Mouse (Mus musculus): Measurements from ENCODE around the gene Reg2.
"Not testable (repeated sequence)": the region's sequence is repeated elsewhere in the genome, so short reads cannot be mapped to it uniquely, and the experiment has no call there.

Gene Reg2

DNA sequence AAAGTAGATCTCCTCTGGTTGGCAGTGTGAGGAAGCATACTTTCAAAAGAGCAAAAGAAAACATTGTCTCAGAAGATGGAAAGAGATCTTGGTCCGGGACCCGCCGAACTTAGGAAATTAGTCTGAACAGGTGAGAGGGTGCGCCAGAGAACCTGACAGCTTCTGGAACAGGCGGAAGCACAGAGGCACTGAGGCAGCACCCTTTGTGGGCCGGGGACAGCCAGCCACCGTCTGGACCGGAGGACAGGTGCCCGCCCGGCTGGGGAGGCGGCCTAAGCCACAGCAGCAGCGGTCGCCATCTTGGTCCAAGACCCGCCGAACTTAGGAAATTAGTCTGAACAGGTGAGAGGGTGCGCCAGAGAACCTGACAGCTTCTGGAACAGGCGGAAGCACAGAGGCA, at the start of gene Reg2:
Gene Reg2 (plus strand): TSS at position 301 of the 400 bp plus-strand sequence.
- DNase-seq (ENCODE audit: low spot score), result not testable (repeated sequence)

DNA sequence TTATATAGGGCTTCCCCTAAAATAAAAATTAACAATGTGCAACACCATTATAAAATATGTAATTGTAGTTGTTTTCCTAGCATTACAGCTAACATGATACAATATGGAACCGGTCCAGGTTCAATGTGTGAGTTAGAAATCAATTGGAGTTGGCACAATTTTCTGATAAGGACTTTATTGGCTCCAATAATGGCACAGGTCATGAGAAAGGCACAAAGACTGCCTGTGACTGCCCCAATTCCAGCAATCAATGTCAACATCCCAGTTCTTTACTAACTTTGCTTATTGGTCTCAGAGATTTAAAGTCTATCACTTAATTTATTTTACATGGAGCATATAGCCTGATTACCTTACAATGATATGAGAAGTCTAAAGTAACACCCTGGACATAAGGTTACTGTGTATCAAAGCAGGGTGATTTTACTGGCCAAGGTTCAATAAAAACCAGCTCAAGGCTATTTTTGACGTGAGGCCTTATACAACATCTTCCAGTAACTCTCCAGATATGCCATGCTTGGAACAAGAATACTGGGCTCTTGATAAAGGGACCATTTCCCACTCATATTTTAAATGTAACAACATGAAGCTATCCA, 33.4 kb upstream of the Reg2 start:
- DNase-seq (ENCODE audit: low spot score), result no peak

DNA sequence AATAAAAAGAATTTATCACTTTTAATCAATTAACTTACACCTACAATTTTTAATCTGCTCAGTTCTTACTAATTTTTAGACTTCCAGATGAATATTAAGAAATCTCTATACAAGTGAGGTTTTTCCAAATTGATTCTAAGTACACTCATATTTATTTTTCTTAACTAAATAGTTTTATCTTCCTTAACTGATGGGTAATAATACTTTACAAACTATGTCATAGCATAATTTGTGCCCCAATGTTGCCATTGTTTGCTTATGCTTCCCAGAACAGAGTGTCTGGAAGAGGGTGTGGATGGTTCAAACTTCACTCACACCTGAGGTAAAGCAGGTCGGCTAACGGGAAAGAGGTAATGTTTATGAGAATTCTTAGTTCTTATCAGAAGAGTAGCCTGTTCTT, 25.1 kb upstream of the Reg2 start, which contains the start of gene Reg3b:
Gene Reg3b (plus strand): TSS at position 301 of the 400 bp plus-strand sequence.
- no peak for DNase-seq (ENCODE audit: low spot score)

DNA sequence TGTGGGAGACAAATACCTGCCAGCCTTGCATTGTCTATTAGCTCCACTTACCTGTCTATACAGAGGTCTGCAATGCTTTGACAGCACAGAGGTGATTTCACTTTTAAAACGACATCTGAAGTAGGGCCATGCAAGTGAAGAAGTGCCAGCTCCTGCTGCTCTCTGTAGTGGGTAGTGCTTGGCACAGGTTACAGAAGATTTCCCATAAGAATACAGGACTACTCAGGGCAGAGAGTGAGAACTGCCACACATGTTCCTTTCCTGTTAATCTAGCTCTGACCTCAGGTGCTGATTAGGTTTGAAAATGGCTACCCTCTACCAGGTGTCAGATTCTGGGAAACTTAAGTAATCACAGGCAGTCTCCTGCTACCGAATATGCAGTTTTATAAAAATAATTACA, 16.7 kb upstream of the Reg2 start, which contains the start of gene Reg3d:
Gene Reg3d (minus strand): TSS at position 101 of the 400 bp plus-strand sequence.
- no peak for DNase-seq (ENCODE audit: low spot score)

DNA sequence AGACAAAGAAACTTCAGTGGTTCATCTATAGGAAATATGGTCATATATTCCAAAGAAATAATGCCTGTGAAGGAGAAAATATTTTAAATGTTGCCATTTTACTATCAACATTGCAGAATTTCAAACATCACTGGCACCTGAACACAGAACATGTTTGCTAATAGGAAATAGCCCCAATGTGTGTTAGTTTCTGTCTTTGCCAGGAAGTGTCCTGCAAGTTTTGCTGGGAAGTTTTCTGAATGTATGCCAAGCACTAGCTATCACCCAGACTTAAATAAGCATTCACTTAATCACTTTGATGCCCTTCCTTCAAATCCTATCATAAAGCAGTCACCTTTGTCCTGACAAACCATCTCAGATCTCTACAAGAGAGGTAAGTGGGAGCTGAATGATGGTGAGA, 15.0 kb upstream of the Reg2 start, which contains the start of gene Reg3a:
Gene Reg3a (plus strand): TSS at position 301 of the 400 bp plus-strand sequence.
- DNase-seq (ENCODE audit: low spot score), result no peak

DNA sequence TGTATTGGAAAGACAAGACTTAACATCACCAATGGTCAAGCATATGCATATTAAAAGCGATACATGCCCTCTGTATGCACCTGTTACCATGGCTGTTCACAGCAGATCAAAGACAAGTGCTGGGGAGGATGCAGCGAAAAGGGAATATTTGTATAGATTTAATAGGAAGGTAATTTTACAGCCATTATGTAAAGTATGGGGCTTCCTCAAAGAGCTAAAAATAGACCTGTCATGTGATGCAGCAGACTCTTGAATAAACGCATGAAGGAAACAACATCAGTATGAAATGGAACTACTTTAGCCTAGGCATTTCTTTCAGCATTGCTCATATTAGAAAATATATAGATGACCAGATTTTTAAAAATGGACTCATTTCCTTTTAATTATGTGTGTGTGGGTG, 9.8 kb upstream of the Reg2 start:
- no peak for DNase-seq (ENCODE audit: low spot score)

DNA sequence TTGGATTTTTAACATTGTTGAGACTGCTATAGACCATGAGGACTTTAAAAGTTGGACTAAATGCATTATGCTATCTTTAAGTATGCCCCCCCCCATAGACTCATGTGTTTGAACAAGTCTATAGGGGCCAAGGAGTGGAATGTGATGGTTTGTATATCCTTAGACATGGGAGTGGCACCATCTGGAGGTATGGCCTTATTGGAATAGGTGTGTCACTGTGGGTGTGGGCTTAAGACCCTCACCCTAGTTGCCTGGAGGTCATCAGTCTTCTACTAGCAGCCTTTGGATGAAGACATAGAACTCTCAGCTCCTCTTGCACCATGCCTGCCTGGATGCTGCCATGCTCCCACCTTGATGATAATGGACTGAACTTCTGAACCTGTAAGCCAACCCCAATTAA, 27.0 kb downstream of the Reg2 start, which contains the start of gene Reg1:
Gene Reg1 (plus strand): TSS at position 301 of the 400 bp plus-strand sequence.
- DNase-seq (ENCODE audit: low spot score), result not testable (repeated sequence)

DNA sequence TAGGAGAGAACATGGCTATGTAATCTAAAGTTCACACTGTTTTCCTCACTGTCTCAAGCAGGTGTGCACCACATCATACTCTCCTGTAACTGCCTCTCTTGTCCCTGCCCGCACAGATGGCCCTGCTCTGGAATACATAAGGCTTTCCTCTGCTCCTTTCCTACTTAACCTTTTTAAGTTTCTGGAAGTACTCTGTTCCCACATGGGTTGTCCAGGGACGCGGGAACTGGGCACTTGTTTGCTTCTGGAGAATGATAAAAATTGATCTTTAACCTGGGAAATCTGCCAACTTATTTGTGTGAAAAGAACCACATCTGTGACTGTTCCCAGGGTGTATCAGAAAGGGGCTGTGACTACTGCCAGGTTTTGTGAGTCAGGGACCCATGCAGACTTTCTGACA, 30.1 kb downstream of the Reg2 start:
- DNase-seq (ENCODE audit: low spot score), result no peak

DNA sequence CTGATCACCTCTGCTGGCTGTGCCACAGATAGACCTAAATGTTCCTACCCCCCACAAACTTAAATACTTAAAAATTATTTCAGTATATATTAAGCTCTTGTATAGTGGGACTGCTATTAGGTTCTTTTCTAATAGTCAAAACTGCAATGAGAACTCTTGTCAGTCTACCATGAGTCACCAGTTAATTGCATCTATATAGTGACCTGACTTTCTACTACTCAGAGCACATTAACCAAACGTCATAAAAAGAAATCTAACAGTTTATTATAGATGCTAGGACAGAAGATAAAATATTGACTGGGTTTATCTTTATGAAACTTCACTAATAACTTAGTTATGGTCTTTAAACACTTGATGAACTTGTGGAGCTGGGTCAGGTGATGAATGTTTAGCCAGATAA, 51.8 kb downstream of the Reg2 start:
- no peak for DNase-seq (ENCODE audit: low spot score)

DNA sequence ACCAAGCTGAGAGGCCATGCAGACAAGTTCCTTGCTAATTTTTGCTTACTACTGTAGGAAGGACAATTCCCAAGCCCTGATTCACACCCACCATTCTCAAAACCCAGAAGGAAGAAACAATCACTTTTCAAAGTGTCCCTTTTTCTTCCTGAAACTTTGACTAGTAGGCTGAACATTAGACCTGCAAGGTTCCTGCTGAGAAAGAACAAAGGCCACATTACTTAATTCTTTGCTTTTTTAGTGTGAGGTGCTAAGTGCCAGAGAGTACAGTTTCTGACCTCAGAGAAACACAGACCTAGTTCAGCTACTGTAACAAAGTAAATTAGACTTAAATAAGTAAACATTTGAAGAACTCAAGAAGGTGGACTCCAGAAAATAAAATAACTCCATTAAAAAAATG, 53.0 kb downstream of the Reg2 start:
- no peak for DNase-seq (ENCODE audit: low spot score)

DNA sequence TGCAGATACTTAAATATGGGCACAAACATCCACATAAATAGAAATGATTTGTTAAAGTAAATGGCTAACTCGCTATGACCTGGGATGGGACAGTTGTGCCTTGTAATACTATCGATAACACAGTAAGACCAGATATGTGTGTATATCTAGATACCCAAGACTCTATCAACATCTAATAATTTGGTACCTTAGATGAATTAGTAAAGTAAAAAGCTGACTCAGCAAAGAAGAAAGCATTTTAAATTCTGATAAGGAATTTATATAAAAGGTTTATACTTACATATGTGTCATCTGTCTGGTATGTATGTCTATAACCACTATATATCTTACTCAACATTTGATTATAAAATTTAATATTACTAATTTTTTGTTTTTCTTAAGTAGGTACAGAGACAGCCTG, 57.4 kb downstream of the Reg2 start:
- no peak for DNase-seq (ENCODE audit: low spot score)
